Mouse (Mus musculus) MEL (cell line): ENCODE results near the gene Cdt1. TPM values are rescaled to one million over a fixed set of nuclear protein-coding genes. Genes with fewer than 3 reads are reported as not detected.

Experiments
- DNase-seq: peaks from one replicate; pipeline ENCODE4 v3.0.0; 2011; ENCODE audit warnings: low read depth, low spot score
- H3K27ac ChIP-seq: 2 replicates; pipeline ENCODE4 v1.5.1; 2012; ENCODE audit warnings: low read depth, mild to moderate bottlenecking, control low read depth, low read length, moderate library complexity; ENCODE audit not compliant: control insufficient read depth
- H3K27me3 ChIP-seq, 2 experiments: fragments of 150-350 bp in 1 of 2; sonication (generic) in 1 of 2; 2 replicates each; pipeline ENCODE4 v1.6.1; 2012; ENCODE audit warnings: low read length in 2 of 2, mild to moderate bottlenecking in 2 of 2, improper control_type of control experiment in 1 of 2, moderate library complexity in 1 of 2; ENCODE audit not compliant: insufficient read depth in 2 of 2, control insufficient read depth in 1 of 2
- H3K36me3 ChIP-seq, 2 experiments: 2 replicates each; pipeline ENCODE4 v1.6.1; 2012 to 2014; ENCODE audit warnings: low read length in 2 of 2, improper control_type of control experiment in 1 of 2, inconsistent platforms in 1 of 2, mild to moderate bottlenecking in 1 of 2; ENCODE audit not compliant: insufficient read depth in 2 of 2, control insufficient read depth in 1 of 2
- H3K4me1 ChIP-seq, 2 experiments: fragments of 150-350 bp in 1 of 2; sonication (generic) in 1 of 2; 2 replicates each; pipeline ENCODE4 v1.6.1; 2012; ENCODE audit warnings: low read length in 2 of 2, improper control_type of control experiment in 1 of 2, mild to moderate bottlenecking in 1 of 2; ENCODE audit not compliant: insufficient read depth in 2 of 2, control insufficient read depth in 1 of 2
- H3K4me3 ChIP-seq, 2 experiments: fragments of 150-350 bp in 1 of 2; sonication (generic) in 1 of 2; 2 replicates each; pipeline ENCODE4 v1.5.1; 2012; ENCODE audit warnings: low read depth in 2 of 2, low read length in 2 of 2, mild to moderate bottlenecking in 2 of 2, moderate library complexity in 2 of 2, control low read depth in 1 of 2, improper control_type of control experiment in 1 of 2; ENCODE audit not compliant: control insufficient read depth in 1 of 2, insufficient read depth in 1 of 2
- H3K79me2 ChIP-seq: 2 replicates; pipeline ENCODE4 v1.6.1; 2012; ENCODE audit warnings: mild to moderate bottlenecking, low read length, moderate library complexity; ENCODE audit not compliant: control insufficient read depth, poor library complexity, insufficient read depth
- H3K9ac ChIP-seq: 2 replicates; pipeline ENCODE4 v1.6.1; 2012; ENCODE audit warnings: low read depth, mild to moderate bottlenecking, control low read depth, low read length, moderate library complexity; ENCODE audit not compliant: control insufficient read depth, poor library complexity, severe bottlenecking
- H3K9me3 ChIP-seq: fragments of 150-350 bp; sonication (generic); replicated peaks from 2 replicates; pipeline ENCODE4 v1.6.1; 2012; ENCODE audit warnings: mild to moderate bottlenecking, low read length, improper control_type of control experiment, moderate library complexity; ENCODE audit not compliant: insufficient read depth
- BHLHE40 ChIP-seq: IDR thresholded peaks from 2 replicates; pipeline ENCODE4 v1.6.1; 2012; ENCODE audit warnings: low read depth, mild to moderate bottlenecking, inconsistent platforms, low read length, improper control_type of control experiment, borderline replicate concordance
- CTCF ChIP-seq, 3 experiments: IDR thresholded peaks in 2 of 3; conservative IDR thresholded peaks in 1 of 3; 2 replicates each; pipeline ENCODE4 v1.5.1; 2011 to 2012; ENCODE audit warnings: low read length in 3 of 3, low read depth in 2 of 3, mild to moderate bottlenecking in 2 of 3, improper control_type of control experiment in 1 of 3, inconsistent platforms in 1 of 3, mixed read lengths in 1 of 3, moderate library complexity in 1 of 3; ENCODE audit not compliant: control insufficient read depth in 1 of 3, insufficient read depth in 1 of 3, poor library complexity in 1 of 3, severe bottlenecking in 1 of 3
- ELF1 ChIP-seq: IDR thresholded peaks from 2 replicates; pipeline ENCODE4 v1.6.1; 2014; ENCODE audit warnings: low read depth, mild to moderate bottlenecking, inconsistent platforms, low read length, improper control_type of control experiment, moderate library complexity
- EP300 ChIP-seq, 2 experiments: IDR thresholded peaks; 2 replicates each; pipeline ENCODE4 v1.6.1; 2011; ENCODE audit warnings: improper control_type of control experiment in 2 of 2, low read length in 2 of 2, low read depth in 1 of 2, mild to moderate bottlenecking in 1 of 2
- ETS1 ChIP-seq: IDR thresholded peaks from 2 replicates; pipeline ENCODE4 v1.6.1; 2012; ENCODE audit warnings: low read depth, mild to moderate bottlenecking, inconsistent platforms, low read length, improper control_type of control experiment, moderate library complexity
- GABPA ChIP-seq: IDR thresholded peaks from 2 replicates; pipeline ENCODE4 v1.6.1; 2012; ENCODE audit warnings: low read depth, mild to moderate bottlenecking, inconsistent platforms, low read length, improper control_type of control experiment, moderate library complexity
- HCFC1 ChIP-seq: IDR thresholded peaks from 2 replicates; pipeline ENCODE4 v1.6.1; 2012; ENCODE audit warnings: low read depth, mild to moderate bottlenecking, inconsistent platforms, low read length, improper control_type of control experiment, moderate library complexity
- MAX ChIP-seq: IDR thresholded peaks from 2 replicates; pipeline ENCODE4 v1.6.1; 2011; ENCODE audit warnings: low read length, improper control_type of control experiment
- MAZ ChIP-seq: IDR thresholded peaks from 2 replicates; pipeline ENCODE4 v1.6.1; 2012; ENCODE audit warnings: low read depth, mild to moderate bottlenecking, inconsistent platforms, low read length, improper control_type of control experiment
- NELFE ChIP-seq: IDR thresholded peaks from 2 replicates; pipeline ENCODE4 v1.6.1; 2011; ENCODE audit warnings: low read depth, low read length, improper control_type of control experiment
- NRF1 ChIP-seq: IDR thresholded peaks from 2 replicates; pipeline ENCODE4 v1.6.1; 2014; ENCODE audit warnings: low read depth, mild to moderate bottlenecking, inconsistent platforms, low read length, improper control_type of control experiment, moderate library complexity; ENCODE audit not compliant: poor library complexity, insufficient read depth, severe bottlenecking
- POLR2A ChIP-seq, 2 experiments: IDR thresholded peaks; 2 replicates each; pipeline ENCODE4 v1.6.1; 2011 to 2012; ENCODE audit warnings: low read length in 2 of 2, mild to moderate bottlenecking in 2 of 2, control low read depth in 1 of 2, improper control_type of control experiment in 1 of 2, low read depth in 1 of 2, moderate library complexity in 1 of 2; ENCODE audit not compliant: control insufficient read depth in 1 of 2, insufficient read depth in 1 of 2, poor library complexity in 1 of 2
- RAD21 ChIP-seq: IDR thresholded peaks from 2 replicates; pipeline ENCODE4 v1.6.1; 2011; ENCODE audit warnings: mild to moderate bottlenecking, low read depth, low read length, improper control_type of control experiment
- SIN3A ChIP-seq: IDR thresholded peaks from 2 replicates; pipeline ENCODE4 v1.6.1; 2012; ENCODE audit warnings: low read length, improper control_type of control experiment, inconsistent platforms
- SMC3 ChIP-seq: IDR thresholded peaks from 2 replicates; pipeline ENCODE4 v1.6.1; 2011; ENCODE audit warnings: low read depth, low read length, improper control_type of control experiment
- TCF12 ChIP-seq: IDR thresholded peaks from 2 replicates; pipeline ENCODE4 v1.6.1; 2014; ENCODE audit warnings: low read depth, mild to moderate bottlenecking, inconsistent platforms, low read length, improper control_type of control experiment, moderate library complexity
- USF1 ChIP-seq: IDR thresholded peaks from 2 replicates; pipeline ENCODE4 v1.6.1; 2014; ENCODE audit warnings: low read depth, mild to moderate bottlenecking, inconsistent platforms, low read length, improper control_type of control experiment, moderate library complexity
- USF2 ChIP-seq, 2 experiments: IDR thresholded peaks; 2 replicates each; pipeline ENCODE4 v1.6.1; 2011 to 2012; ENCODE audit warnings: improper control_type of control experiment in 2 of 2, low read length in 2 of 2, borderline replicate concordance in 1 of 2, inconsistent platforms in 1 of 2, low read depth in 1 of 2, mild to moderate bottlenecking in 1 of 2; ENCODE audit not compliant: insufficient read depth in 1 of 2
- ZNF384 ChIP-seq: IDR thresholded peaks from 2 replicates; pipeline ENCODE4 v1.6.1; 2012; ENCODE audit warnings: low read depth, mild to moderate bottlenecking, inconsistent platforms, low read length, improper control_type of control experiment
- polyA plus RNA-seq, 2 experiments: library from polyadenylated mRNA; stranded (reverse) in 1 of 2; unstranded in 1 of 2; fragments of >175 nt in 1 of 2; fragments of >200 nt in 1 of 2; gene quantifications; 2 replicates each; pipeline versions ENCODE4 v1.2.1 to v1.2.4; 2012; ENCODE audit warnings: low replicate concordance in 2 of 2, low read depth in 1 of 2; ENCODE audit not compliant: insufficient read length in 2 of 2, insufficient read depth in 1 of 2, missing spikeins in 1 of 2
- total RNA-seq: library from RNA; depleted of rRNA; stranded (reverse); fragments of 300-350 nt; gene quantifications from 2 replicates; pipeline ENCODE4 v1.2.3, GENCODE M21; 2012

Cdt1 gene
- total and polyA plus RNA-seq, 3 experiments = 74.6 to 84.5 TPM; not detected in 1

- H3K9ac ChIP-seq = peak within 1 kb of the TSS; percentile 81
- peak within 1 kb of the TSS; percentile 36 for H3K27ac ChIP-seq
- peaks cover 2% of the 10 kb centered on the region; the same call in 1 of the 2 replicates for H3K79me2 ChIP-seq
- H3K4me1 ChIP-seq = peaks cover 0 to 6% of the 10 kb centered on the region in 2 experiments; a peak in 1 of 4 replicates
- no peaks in the 10 kb centered on the region for H3K36me3 ChIP-seq
- peak; percentile 90 for DNase-seq
- no peaks in the 10 kb centered on the region for H3K27me3 ChIP-seq
- H3K9me3 ChIP-seq = no peaks in the 10 kb centered on the region
- TF ChIP-seq HCFC1 = peak; percentile 62; the same call in 1 of the 2 replicates
- TF ChIP-seq MAX = no peak
- peak in 1 of 2 experiments; percentile 36; a peak in 1 of 4 replicates for TF ChIP-seq POLR2A (IDR thresholded peaks at IDR 0.05; ENCODE audit: control insufficient read depth in 1 of 2, insufficient read depth in 1 of 2, low read depth in 1 of 2, low read length in 2 of 2, poor library complexity in 1 of 2)
- peak; percentile 92 for TF ChIP-seq USF1
- 0 out of 6 replicates have a peak, but pooled peaks of 1 of the 3 experiments have one; percentile 1 for TF ChIP-seq CTCF (IDR thresholded peaks at IDR 0.05 in 2 of 3, conservative IDR thresholded peaks at IDR 0.05 in 1 of 3; ENCODE audit: control insufficient read depth in 1 of 3, insufficient read depth in 1 of 3, low read depth in 2 of 3, low read length in 3 of 3, poor library complexity in 1 of 3, severe bottlenecking in 1 of 3)
- peak in 1 of 2 experiments; percentile 58; a peak in 1 of 4 replicates for TF ChIP-seq USF2 (IDR thresholded peaks at IDR 0.05; ENCODE audit: borderline replicate concordance in 1 of 2, insufficient read depth in 1 of 2, low read depth in 1 of 2, low read length in 2 of 2)
- TF ChIP-seq MAZ = no peak
- TF ChIP-seq NELFE = peak; percentile 45; the same call in 1 of the 2 replicates
- TF ChIP-seq SIN3A = 0 out of 2 replicates have a peak, but pooled peaks have one; percentile 13
- TF ChIP-seq, all 39 proteins: peak for 7
- peak within 1 kb of the TSS; percentile 85 to 87 for H3K4me3 ChIP-seq
Measured at GRCm38 (mm10) chr8:122611295-122612133, 43.7 kb downstream of the Cdt1 start, which contains the start of the genes Galns and Trappc2l. Gene Galns, minus strand, starts transcription at chr8:122611463. Gene Trappc2l, plus strand, starts transcription at chr8:122611640.

DNA sequence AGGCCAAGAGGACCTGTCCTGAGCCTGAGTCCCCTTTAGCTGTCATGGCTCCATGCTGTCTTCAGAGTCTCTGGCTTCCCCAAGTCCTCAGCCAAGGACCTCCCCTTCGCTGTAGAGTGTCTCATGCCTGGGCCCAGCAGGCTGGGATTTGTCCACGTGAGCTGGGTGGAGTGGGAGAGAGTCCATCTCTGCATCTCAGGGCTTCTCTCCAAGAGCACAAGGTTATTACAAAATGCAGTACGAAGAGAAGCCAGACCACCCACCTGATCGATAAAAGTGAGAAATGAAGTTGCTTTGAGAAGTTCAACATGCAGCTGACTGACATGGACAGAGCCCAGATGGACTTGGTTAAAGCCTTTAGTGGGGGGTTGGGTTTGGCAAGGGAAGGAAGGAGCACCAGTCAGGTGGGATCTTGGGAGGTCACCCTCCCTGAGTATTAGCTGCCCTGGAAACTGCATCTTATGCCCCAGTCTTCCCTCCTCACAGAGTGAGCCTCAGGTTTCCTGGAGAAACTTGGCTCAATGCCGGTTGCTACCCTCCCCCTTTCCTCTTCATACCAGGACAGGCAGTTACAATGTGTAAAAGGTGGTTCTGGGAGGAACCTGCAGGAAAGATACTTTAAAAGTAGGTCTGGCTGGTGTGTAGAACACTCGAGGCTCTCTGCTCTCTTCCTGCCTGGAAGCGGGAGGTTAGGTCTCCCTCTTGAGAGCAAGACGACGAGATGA, 48.5 kb downstream of the Cdt1 start:
- DNase-seq = no peak
- Histone ChIP-seq H3K9me3 (no peaks in the 10 kb centered on the region), H3K36me3 (no peaks in the 10 kb centered on the region; a peak in 1 of 4 replicates), H3K4me3 (no peak overlapping the region), H3K27me3 (no peaks in the 10 kb centered on the region), H3K79me2 (no peaks in the 10 kb centered on the region; the same call in 1 of the 2 replicates), H3K9ac (no peak overlapping the region), H3K27ac (no peak overlapping the region), H3K4me1 (peaks cover 8 to 17% of the 10 kb centered on the region in 2 experiments)
- TF ChIP-seq SMC3 (no peak), NRF1 (no peak), POLR2A (IDR thresholded peaks at IDR 0.05; ENCODE audit: control insufficient read depth in 1 of 2, insufficient read depth in 1 of 2, low read depth in 1 of 2, low read length in 2 of 2, poor library complexity in 1 of 2) (no peak), ETS1 (no peak), EP300 (IDR thresholded peaks at IDR 0.05; ENCODE audit: low read depth in 1 of 2, low read length in 2 of 2) (no peak), MAZ (no peak), CTCF (IDR thresholded peaks at IDR 0.05 in 2 of 3, conservative IDR thresholded peaks at IDR 0.05 in 1 of 3; ENCODE audit: control insufficient read depth in 1 of 3, insufficient read depth in 1 of 3, low read depth in 2 of 3, low read length in 3 of 3, poor library complexity in 1 of 3, severe bottlenecking in 1 of 3) (no peak), GABPA (no peak), HCFC1 (no peak), BHLHE40 (no peak), RAD21 (no peak), ZNF384 (no peak), TCF12 (no peak), SIN3A (no peak), ELF1 (no peak)
